Mouse (Mus musculus) left cerebral cortex, adult 2 months (tissue): ENCODE data around the gene Eif1. TPM values are rescaled to one million over a fixed set of nuclear protein-coding genes. Genes with fewer than 3 reads are reported as not detected.
"Not testable (repeated sequence)": the region's sequence is repeated elsewhere in the genome, so short reads cannot be mapped to it uniquely, and the experiment has no call there.

Experiments
- DNase-seq, 2 experiments: peaks; one replicate each; pipeline ENCODE4 v3.0.0; 2021 to 2022; ENCODE audit warnings: low spot score in 2 of 2, mixed read lengths in 1 of 2; ENCODE audit errors: extremely low spot score in 1 of 2
- H3K27ac ChIP-seq: fragments of 200-600 bp; 2 replicates; pipeline ENCODE4 v1.8.1; 2022
- H3K4me3 ChIP-seq: fragments of 200-600 bp; 2 replicates; pipeline ENCODE4 v1.8.1; 2022
- CTCF ChIP-seq: fragments of 200-600 bp; IDR thresholded peaks from 2 replicates; pipeline ENCODE4 v1.8.1; 2022; ENCODE audit warnings: antibody characterized with exemption, mild to moderate bottlenecking, moderate library complexity
- intact Hi-C: fragments of 180-260 bp; cut with DNase I; formaldehyde crosslinking; loops from one replicate; pipeline ENCODE4 v1.15.1; 2025
- total RNA-seq, 2 experiments: library from RNA; stranded (reverse); gene quantifications; 2 replicates each; pipeline ENCODE4 v1.2.3; 2021

Gene Eif1
- total RNA-seq, 2 experiments from 2014 or later, result 746 to 811 TPM

GRCm38 (mm10) chr11:100327761-100328160, 8.1 kb downstream of the Eif1 start:
- DNase-seq, result no peak
- no peak overlapping the region for H3K4me3 ChIP-seq
- TF ChIP-seq CTCF, result no peak
- no peak overlapping the region for H3K27ac ChIP-seq
- intact Hi-C loops, result no loop called here

GRCm38 (mm10) chr11:100330235-100330634, 10.6 kb downstream of the Eif1 start:
- DNase-seq, result peak in 1 of 2 experiments; percentile 63
- TF ChIP-seq CTCF, result no peak
- no peak overlapping the region for H3K4me3 ChIP-seq
- intact Hi-C loops, result no loop called here
- no peak overlapping the region for H3K27ac ChIP-seq

GRCm38 (mm10) chr11:100330816-100331375, 11.2 kb downstream of the Eif1 start:
- intact Hi-C loops, DNase-seq, H3K27ac ChIP-seq, H3K4me3 ChIP-seq: not testable (repeated sequence)

GRCm38 (mm10) chr11:100332766-100333515, 13.3 kb downstream of the Eif1 start:
- no peak for TF ChIP-seq CTCF
- peak; percentile 55 to 63 for DNase-seq
- H3K4me3 ChIP-seq, result no peak overlapping the region
- intact Hi-C loops, result no loop called here
- peak overlapping the region; percentile 45 for H3K27ac ChIP-seq

GRCm38 (mm10) chr11:100333944-100334457, 14.3 kb downstream of the Eif1 start, which contains the start of gene Gast:
Gene Gast (plus strand): TSS chr11:100334407.
- no peak within 1 kb of the TSS for H3K4me3 ChIP-seq
- intact Hi-C loops, result no loop called here

GRCm38 (mm10) chr11:100335731-100336130, 16.0 kb downstream of the Eif1 start:
- TF ChIP-seq CTCF, result no peak
- no peak for DNase-seq
- intact Hi-C loops, result no loop called here

More at GRCm38 (mm10) chr11:100333944-100334457, 14.3 kb downstream of the Eif1 start, which contains the start of gene Gast:
- DNase-seq, result no peak
- H3K27ac ChIP-seq, result peak within 1 kb of the TSS; percentile 45
- no peak for TF ChIP-seq CTCF

GRCm38 (mm10) chr11:100344269-100344668, 24.6 kb downstream of the Eif1 start:
- no peak overlapping the region for H3K27ac ChIP-seq
- DNase-seq, result no peak
- intact Hi-C loops, result no loop called here

More at GRCm38 (mm10) chr11:100335731-100336130, 16.0 kb downstream of the Eif1 start:
- H3K27ac ChIP-seq, result no peak overlapping the region
- no peak overlapping the region for H3K4me3 ChIP-seq

GRCm38 (mm10) chr11:100352076-100352857, 32.6 kb downstream of the Eif1 start:
- H3K4me3 ChIP-seq, result no peak overlapping the region
- peak in 1 of 2 experiments; percentile 52 for DNase-seq
- intact Hi-C loops, result loop anchor here (2.0 kb wide), 1 partner anchor 29 kb away; no protein-coding TSS in a partner anchor
- peak; percentile 57 for TF ChIP-seq CTCF
- no peak overlapping the region for H3K27ac ChIP-seq

More at GRCm38 (mm10) chr11:100344269-100344668, 24.6 kb downstream of the Eif1 start:
- H3K4me3 ChIP-seq, result no peak overlapping the region
- no peak for TF ChIP-seq CTCF

GRCm38 (mm10) chr11:100355151-100355951, 35.7 kb downstream of the Eif1 start:
- intact Hi-C loops, result no loop called here
- peak overlapping the region; percentile 94 for H3K4me3 ChIP-seq
- TF ChIP-seq CTCF, result no peak; the same call in 1 of the 2 replicates

GRCm38 (mm10) chr11:100355972-100356818, 36.5 kb downstream of the Eif1 start, which contains the start of gene Hap1:
Gene Hap1 (minus strand): TSS chr11:100356128.
- H3K27ac ChIP-seq, result peak within 1 kb of the TSS; percentile 80

More at GRCm38 (mm10) chr11:100355151-100355951, 35.7 kb downstream of the Eif1 start:
- H3K27ac ChIP-seq, result peak overlapping the region; percentile 80
- peak; percentile 43 to 66 for DNase-seq

More at GRCm38 (mm10) chr11:100355972-100356818, 36.5 kb downstream of the Eif1 start, which contains the start of gene Hap1:
- intact Hi-C loops, result no loop called here
- peak; percentile 74 to 78 for DNase-seq
- TF ChIP-seq CTCF, result no peak; the same call in 1 of the 2 replicates
- H3K4me3 ChIP-seq, result peak within 1 kb of the TSS; percentile 94
